Mouse (Mus musculus): ENCODE measurements around the gene Itih1. TPM values are rescaled to one million over a fixed set of nuclear protein-coding genes. Genes with fewer than 3 reads are reported as not detected.

Itih1 gene
- total and polyA plus RNA-seq, 3 experiments, result not detected

DNA sequence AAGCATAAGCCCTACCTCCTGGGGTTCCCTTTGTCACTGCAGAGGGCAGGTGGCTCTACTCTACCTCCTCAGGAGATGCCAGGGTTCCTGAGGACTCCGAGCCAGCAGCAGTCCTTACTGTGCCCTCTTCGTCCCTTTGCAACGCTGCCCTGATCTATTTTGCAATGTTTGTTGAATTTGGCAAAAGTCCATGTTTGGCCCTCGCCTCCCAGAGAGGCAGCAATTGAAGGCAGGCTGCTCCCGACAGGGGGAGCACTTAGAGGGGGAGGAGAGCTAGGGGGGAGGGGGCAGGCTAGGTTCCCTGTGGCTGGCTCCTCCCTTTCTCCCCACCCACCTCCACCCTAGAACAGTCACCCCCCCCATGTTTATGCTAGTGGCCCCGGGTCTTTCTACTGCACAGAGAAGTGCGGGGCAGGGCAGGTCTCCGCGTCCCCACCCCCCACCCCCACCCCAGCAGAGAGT, 54.8 kb downstream of the Itih1 start:
- Histone ChIP-seq H3K4me1 (ENCODE audit: control insufficient read depth in 1 of 2, insufficient read depth in 2 of 2) (peaks cover 4 to 7% of the 10 kb centered on the region in 2 experiments; a peak in 2 of 4 replicates), H3K9ac (ENCODE audit: insufficient read depth, low read depth) (no peak overlapping the region), H3K27ac (ENCODE audit: insufficient read depth, low read depth) (no peak overlapping the region), H3K27me3 (replicated peaks) (peaks cover 47% of the 10 kb centered on the region), H3K4me3 (replicated peaks in 1 of 3; ENCODE audit: low read depth in 2 of 3, low read length in 2 of 3, poor library complexity in 1 of 3) (no peak overlapping the region), H3K4me2 (ENCODE audit: insufficient read depth, low read depth, poor library complexity, severe bottlenecking) (no peak overlapping the region), H3K79me2 (replicated peaks; ENCODE audit: control insufficient read depth, extremely low read depth, insufficient read depth, poor library complexity, severe bottlenecking) (no peaks in the 10 kb centered on the region), H3K9me3 (replicated peaks; ENCODE audit: low read length) (no peaks in the 10 kb centered on the region), H3K36me3 (replicated peaks in 1 of 2; ENCODE audit: control insufficient read depth in 1 of 2, insufficient read depth in 1 of 2, low read length in 1 of 2) (no peaks in the 10 kb centered on the region)
- TF ChIP-seq USF1 (IDR thresholded peaks at IDR 0.05; ENCODE audit: low read depth, low read length) (no peak), MEF2A (IDR thresholded peaks at IDR 0.05; ENCODE audit: borderline replicate concordance, low read depth, low read length) (no peak), CTCF (conservative IDR thresholded peaks at IDR 0.05 in 1 of 2, IDR thresholded peaks at IDR 0.05 in 1 of 2; ENCODE audit: low read depth in 2 of 2, low read length in 2 of 2) (peak in 1 of 2 experiments; percentile 40; a peak in 2 of 4 replicates), SMC3 (IDR thresholded peaks at IDR 0.05; ENCODE audit: low read depth, low read length) (peak; percentile 13; the same call in 1 of the 2 replicates), ZKSCAN1 (IDR thresholded peaks at IDR 0.05; ENCODE audit: borderline replicate concordance, low read depth, low read length) (no peak), EP300 (IDR thresholded peaks at IDR 0.05; ENCODE audit: low read length) (no peak), BHLHE40 (IDR thresholded peaks at IDR 0.05; ENCODE audit: low read depth, low read length) (no peak), HCFC1 (IDR thresholded peaks at IDR 0.05; ENCODE audit: low read depth, low read length) (no peak)
- dilution Hi-C loops (cut with MboI; ENCODE audit: extremely low pct_ligation_motif_present, extremely low pct_unique_long_range_greater_than_20kb, low sequenced_read_pairs), result no loop called here
- in situ Hi-C loops (cut with MboI; ENCODE audit: low pct_ligation_motif_present, low pct_unique_long_range_greater_than_20kb, low sequenced_read_pairs), result no loop called here
- DNase-seq (ENCODE audit: extremely low read depth), result no peak

- Histone ChIP-seq H3K27me3 (replicated peaks) (peaks cover 26% of the 10 kb centered on the region), H3K9ac (ENCODE audit: insufficient read depth, low read depth) (no peak within 1 kb of the TSS), H3K36me3 (replicated peaks in 1 of 2; ENCODE audit: control insufficient read depth in 1 of 2, insufficient read depth in 1 of 2, low read length in 1 of 2) (peaks cover 0 to 8% of the 10 kb centered on the region in 2 experiments), H3K4me2 (ENCODE audit: insufficient read depth, low read depth, poor library complexity, severe bottlenecking) (no peak within 1 kb of the TSS), H3K9me3 (replicated peaks; ENCODE audit: low read length) (no peaks in the 10 kb centered on the region), H3K27ac (ENCODE audit: insufficient read depth, low read depth) (no peak within 1 kb of the TSS), H3K4me1 (ENCODE audit: control insufficient read depth in 1 of 2, insufficient read depth in 2 of 2) (peaks cover 4 to 7% of the 10 kb centered on the region in 2 experiments; a peak in 2 of 4 replicates), H3K4me3 (replicated peaks in 1 of 3; ENCODE audit: low read depth in 2 of 3, low read length in 2 of 3, poor library complexity in 1 of 3) (no peak within 1 kb of the TSS), H3K79me2 (replicated peaks; ENCODE audit: control insufficient read depth, extremely low read depth, insufficient read depth, poor library complexity, severe bottlenecking) (no peaks in the 10 kb centered on the region)
- no peak for TF ChIP-seq MAFK (IDR thresholded peaks at IDR 0.05; ENCODE audit: insufficient replicate concordance, low read length)
- no peak for TF ChIP-seq MAZ (IDR thresholded peaks at IDR 0.05; ENCODE audit: low read depth, low read length)
- no peak for TF ChIP-seq ZNF384 (IDR thresholded peaks at IDR 0.05; ENCODE audit: low read depth, low read length)
- no peak for TF ChIP-seq CHD2 (IDR thresholded peaks at IDR 0.05; ENCODE audit: low read length)
- TF ChIP-seq KAT2A (IDR thresholded peaks at IDR 0.05; ENCODE audit: insufficient replicate concordance, low read length), result no peak
- TF ChIP-seq POLR2AphosphoS2 (IDR thresholded peaks at IDR 0.05; ENCODE audit: low read depth, low read length), result no peak
- TF ChIP-seq MAX (IDR thresholded peaks at IDR 0.05; ENCODE audit: low read length), result no peak
- no peak for TF ChIP-seq MEF2A (IDR thresholded peaks at IDR 0.05; ENCODE audit: borderline replicate concordance, low read depth, low read length)
- no peak for TF ChIP-seq BHLHE40 (IDR thresholded peaks at IDR 0.05; ENCODE audit: low read depth, low read length)
- no peak for TF ChIP-seq ZC3H11A (IDR thresholded peaks at IDR 0.05; ENCODE audit: low read depth, low read length)
- dilution Hi-C loops (cut with MboI; ENCODE audit: extremely low pct_ligation_motif_present, extremely low pct_unique_long_range_greater_than_20kb, low sequenced_read_pairs) (no loop called here), in situ Hi-C loops (cut with MboI; ENCODE audit: low pct_ligation_motif_present, low pct_unique_long_range_greater_than_20kb, low sequenced_read_pairs) (no loop called here)
- no peak for DNase-seq (ENCODE audit: extremely low read depth)
Measured at GRCm38 (mm10) chr14:30886204-30886603, 56.9 kb downstream of the Itih1 start, which contains the start of gene Itih4. TSS of gene Itih4 (plus strand) at chr14:30886476.
